Mouse (Mus musculus) urinary bladder, postnatal 14 days (tissue): Measurements from ENCODE around the gene Tiam2.
A peak's percentile ranks its signal among the peaks of the same experiment; 100 is the strongest.

Experiments
- DNase-seq: peaks from one replicate; pipeline ENCODE4 v3.0.0; 2021; ENCODE audit warnings: low spot score

The Tiam2 gene

GRCm38 (mm10) chr17:3326148-3326902 is at the start of gene Tiam2:
Gene Tiam2, plus strand, starts transcription at chr17:3326573.
- DNase-seq: peak; percentile 59

- DNase-seq: no peak
Measured at GRCm38 (mm10) chr17:3280321-3280720, 46.1 kb upstream of the Tiam2 start.

GRCm38 (mm10) chr17:3281939-3282338 is 44.4 kb upstream of the Tiam2 start:
- DNase-seq: no peak

GRCm38 (mm10) chr17:3285030-3285671 is 41.2 kb upstream of the Tiam2 start:
- DNase-seq: no peak

- no peak for DNase-seq
Measured at GRCm38 (mm10) chr17:3286123-3286825, 40.1 kb upstream of the Tiam2 start.

DNA sequence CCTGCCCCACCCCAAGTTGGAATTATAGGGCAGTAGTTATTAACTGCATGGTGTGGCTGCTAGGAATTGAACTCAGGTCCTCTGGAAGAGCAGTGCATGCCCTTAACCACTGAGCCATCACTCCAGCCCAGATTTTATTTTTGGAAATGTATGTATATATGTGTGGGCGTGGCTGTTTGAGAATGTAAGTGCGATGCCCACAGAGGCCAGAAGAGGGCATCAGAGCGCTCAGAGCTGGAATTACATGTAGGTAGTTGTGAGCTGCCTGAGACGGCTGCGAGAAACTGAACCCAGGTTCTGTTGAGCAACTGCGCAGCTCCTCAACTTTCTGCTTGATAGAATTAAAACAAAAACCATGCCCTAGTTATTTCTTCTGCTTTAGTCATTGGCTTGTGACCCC is 38.0 kb upstream of the Tiam2 start:
- peak; percentile 63 for DNase-seq

- no peak for DNase-seq
Measured at GRCm38 (mm10) chr17:3295097-3295496, 31.3 kb upstream of the Tiam2 start.

DNA sequence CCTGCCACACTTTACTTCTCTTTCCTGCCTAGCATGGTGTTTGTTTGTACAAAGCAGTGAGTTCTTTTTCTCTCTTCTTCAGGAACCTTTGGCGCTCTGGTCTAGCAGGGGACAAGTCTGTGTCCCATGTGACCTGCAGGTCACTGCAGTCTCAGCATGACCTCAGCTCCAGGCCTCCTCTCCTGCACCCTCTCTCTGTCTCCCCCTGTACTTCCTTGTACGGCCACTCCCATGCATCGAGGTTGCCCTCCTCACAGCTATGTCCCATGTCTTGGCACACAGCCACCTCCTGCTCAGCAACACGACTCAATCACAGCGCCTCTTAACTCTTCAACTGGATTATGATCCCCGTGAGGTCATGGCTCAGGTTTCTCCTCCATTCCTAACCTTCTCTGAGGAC is 26.9 kb upstream of the Tiam2 start:
- no peak for DNase-seq

DNA sequence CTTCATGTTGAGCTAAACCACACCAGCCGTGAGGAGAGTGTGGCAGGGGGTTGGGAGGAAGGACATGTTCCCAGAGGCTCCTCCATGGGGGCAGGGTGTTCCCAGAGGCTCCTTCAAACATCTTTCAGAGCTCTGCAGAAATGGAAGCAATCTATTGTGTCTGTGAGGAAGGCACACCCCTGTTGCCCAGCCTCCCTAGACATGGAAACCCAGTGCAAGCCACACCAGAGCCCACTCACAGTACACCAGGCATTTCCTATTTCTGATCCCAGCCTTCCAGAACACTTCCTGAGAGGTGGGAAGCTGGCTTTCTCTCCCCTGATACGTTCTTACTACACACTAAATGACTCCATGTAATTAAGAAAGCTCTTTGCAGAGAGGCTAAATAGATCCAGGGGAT is 20.4 kb upstream of the Tiam2 start:
- DNase-seq: no peak

- peak; percentile 74 for DNase-seq
Measured at GRCm38 (mm10) chr17:3313711-3314624, 12.4 kb upstream of the Tiam2 start.

GRCm38 (mm10) chr17:3314625-3315020 is 11.8 kb upstream of the Tiam2 start:
- no peak for DNase-seq

DNA sequence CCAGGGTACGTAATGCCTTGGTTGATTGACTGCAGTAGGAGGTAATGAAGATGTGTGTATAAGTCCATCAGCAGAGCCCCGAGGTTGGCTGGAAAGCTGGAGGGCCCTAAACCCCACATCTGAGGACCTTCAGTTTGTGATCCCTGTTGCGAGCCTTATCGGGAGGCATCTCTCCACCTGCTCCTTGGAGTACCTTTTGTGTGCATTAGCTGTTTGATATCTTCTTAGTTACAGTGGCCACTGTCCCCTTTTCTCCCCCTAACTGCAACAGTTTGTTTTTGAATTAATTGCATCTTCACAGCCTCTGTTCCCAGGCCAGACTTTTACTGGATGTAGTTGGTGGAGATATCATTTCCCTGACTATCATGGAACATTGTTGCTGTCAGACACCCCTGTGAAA is 10.8 kb upstream of the Tiam2 start:
- DNase-seq: no peak

DNA sequence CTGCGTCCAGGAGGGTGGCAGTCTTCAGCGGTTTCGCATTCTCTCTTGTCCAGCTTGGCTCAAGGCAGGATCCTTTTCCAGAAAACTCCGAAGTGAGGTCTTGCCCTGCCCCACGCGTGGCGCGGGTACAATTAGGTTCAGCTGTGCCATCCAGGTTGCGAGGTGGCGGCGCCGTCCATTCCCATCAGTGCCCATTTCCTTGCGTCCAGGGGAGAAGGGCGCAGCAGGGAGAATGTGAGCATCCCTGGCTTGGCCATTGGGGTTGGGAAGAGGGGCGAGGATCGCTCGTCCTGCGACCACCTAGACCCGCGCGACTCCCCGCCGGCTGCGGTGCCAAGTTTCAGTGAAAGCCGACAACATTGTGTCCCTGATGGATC is 518 bp downstream of the Tiam2 start:
- DNase-seq: no peak

DNA sequence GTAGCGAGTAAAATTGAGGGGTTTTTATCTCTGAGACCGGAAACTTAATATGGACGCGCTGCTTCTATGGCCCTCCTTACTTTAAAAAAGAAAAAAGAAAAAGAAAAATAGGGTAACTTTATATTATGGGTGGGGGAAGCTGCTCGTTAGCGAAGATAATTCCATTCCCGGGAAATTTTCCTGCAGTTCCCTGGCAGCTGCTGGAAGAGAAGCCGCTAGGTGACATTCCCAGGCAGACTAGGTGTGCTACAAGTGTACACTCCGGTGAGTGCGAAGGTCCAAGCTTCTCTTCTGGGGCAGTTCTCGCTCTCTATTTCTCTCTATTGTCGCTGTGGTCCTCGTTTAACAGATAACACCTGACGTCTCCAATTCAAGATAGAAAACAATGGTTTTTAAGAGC is 962 bp downstream of the Tiam2 start:
- no peak for DNase-seq

DNA sequence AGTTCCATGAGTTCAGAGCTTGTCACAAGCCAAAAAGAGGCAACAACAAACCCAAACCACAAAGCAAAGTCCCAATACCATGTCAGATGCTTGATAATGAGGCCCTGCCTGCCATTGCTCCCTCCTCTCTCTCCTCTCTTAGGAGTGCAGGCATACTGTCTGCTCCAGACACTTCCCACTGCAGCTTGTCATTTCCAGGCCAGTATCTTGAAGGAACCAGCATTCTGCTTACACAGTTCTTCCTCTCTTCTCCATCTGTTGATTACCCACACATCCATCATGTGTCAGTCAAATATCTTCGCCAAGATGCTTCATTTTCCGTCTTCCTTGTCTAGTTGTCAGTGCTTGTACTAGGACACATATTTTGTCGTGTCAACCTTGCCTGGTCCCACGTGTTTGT is 2.4 kb downstream of the Tiam2 start:
- no peak for DNase-seq

DNA sequence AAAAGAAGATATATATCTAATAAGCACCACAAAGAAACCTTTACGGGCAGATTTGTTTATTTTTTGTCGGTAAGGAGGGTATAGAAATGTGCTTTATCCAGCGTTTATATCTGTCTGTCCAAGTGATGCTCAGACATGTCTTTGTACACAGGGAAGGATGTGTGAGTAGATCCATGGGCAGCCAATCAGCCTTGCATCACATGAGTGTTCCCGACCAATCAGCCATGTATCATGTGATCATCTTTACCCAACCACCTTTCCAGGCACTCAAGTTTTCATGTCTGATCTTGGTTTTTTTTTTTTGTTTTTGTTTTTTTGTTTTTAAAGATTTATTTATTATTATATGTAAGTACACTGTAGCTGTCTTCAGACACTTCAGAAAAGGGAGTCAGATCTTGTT is 3.1 kb downstream of the Tiam2 start:
- DNase-seq: no peak

- DNase-seq: peak; percentile 73
Measured at GRCm38 (mm10) chr17:3331721-3332461, 5.5 kb downstream of the Tiam2 start.

DNA sequence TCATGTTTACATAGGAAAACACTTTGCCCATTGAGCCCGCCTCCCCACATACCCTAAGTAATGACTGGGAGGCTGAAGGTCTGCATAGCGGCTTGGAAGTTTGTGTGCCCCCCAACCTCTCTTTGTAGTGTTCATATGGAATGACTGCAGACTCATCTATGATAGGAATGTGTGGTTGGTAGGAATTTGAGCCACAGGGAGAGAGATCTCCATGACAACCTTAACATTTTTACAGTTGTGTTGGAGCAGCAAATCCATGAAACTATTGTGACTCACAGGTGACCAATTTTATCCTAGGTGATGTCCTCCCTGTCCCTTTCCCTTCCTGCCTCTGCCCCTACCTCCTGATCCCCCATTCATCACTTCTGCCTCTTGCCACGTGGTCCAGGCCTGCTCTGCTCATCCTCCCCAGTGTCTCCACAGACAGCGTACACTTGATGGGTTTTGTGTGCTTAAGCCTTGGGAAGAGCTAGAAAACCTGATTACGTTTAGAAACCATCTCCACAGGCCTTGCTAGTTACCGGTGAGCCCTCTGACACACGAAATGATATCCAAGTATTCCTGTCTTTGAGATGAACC is 9.9 kb downstream of the Tiam2 start:
- no peak for DNase-seq

GRCm38 (mm10) chr17:3336887-3337524 is 10.6 kb downstream of the Tiam2 start:
- DNase-seq: no peak

DNA sequence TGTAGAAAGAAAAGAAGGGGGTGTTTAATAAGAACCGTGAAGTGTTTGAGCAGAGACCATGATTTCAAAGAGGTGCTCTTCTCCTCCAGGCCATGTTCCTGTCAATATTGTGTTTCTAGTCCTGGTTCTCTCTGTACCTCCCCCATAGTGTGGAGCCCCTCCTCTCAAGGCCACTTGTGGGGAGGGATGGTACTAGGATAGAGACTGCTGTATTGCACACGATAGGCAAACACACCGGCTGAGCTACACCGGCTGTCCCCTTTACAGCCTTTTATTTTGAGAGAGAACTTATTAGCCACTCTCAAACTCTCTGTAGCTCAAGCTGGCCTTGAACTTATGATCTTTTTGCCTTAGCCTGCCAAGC is 11.1 kb downstream of the Tiam2 start:
- DNase-seq: no peak

GRCm38 (mm10) chr17:3338821-3339220 is 12.4 kb downstream of the Tiam2 start:
- DNase-seq: no peak
